Mouse (Mus musculus): ENCODE results near the gene Dbh.

Gene Dbh

GRCm38 (mm10) chr2:27164796-27165590, at the start of gene Dbh:
Dbh (plus strand) TSS chr2:27165233.
- in situ Hi-C loops (cut with MboI, MseI): no loop called here

DNA sequence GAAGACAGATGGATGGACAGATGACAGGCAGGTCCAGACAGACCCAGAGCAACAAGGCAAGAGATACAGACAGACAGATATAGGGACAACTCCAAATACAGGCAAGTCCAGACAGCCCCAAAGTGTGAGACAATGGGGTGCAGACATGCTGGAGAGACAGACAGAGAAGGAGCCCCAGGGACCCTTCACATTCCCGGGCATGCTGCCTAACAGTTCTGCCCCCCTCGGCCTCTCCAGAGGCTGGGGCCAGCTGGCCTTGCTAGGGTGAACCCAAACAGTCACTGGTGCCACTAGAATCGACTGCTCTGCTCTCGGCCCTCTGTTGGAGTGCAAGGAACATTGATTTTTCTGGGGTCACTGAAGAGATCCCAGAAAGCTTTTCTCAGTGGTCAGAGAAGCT, 46.6 kb upstream of the Dbh start:
- in situ Hi-C loops (cut with MboI, MseI): no loop called here

DNA sequence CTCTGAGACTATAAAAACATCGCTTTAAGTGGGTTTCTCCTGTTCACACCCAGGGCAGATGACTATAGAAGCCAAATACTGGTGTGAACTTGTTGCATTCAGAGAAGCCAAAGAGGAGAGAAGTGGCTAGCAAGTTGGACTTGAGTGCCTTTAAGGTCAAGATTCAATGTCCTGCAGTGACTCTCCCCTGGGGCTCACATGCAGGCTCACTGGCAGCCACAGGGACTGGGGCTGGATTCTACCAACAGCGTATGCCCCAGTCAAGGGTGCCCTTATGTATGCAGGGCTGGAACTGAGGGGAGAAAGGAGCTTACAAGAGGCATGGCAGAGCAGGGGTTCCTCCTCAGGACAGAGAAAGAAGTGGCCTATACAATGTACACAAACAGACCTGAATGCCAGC, 45.3 kb upstream of the Dbh start:
- in situ Hi-C loops (cut with MboI, MseI): loop anchor here in 1 of 2 experiments (5.0 kb wide), 1 partner anchor 113 kb away; no protein-coding TSS in a partner anchor

GRCm38 (mm10) chr2:27120241-27120641, 44.8 kb upstream of the Dbh start:
- in situ Hi-C loops (cut with MboI, MseI): loop anchor here in 1 of 2 experiments (5.0 kb wide), 1 partner anchor 112 kb away; no protein-coding TSS in a partner anchor

DNA sequence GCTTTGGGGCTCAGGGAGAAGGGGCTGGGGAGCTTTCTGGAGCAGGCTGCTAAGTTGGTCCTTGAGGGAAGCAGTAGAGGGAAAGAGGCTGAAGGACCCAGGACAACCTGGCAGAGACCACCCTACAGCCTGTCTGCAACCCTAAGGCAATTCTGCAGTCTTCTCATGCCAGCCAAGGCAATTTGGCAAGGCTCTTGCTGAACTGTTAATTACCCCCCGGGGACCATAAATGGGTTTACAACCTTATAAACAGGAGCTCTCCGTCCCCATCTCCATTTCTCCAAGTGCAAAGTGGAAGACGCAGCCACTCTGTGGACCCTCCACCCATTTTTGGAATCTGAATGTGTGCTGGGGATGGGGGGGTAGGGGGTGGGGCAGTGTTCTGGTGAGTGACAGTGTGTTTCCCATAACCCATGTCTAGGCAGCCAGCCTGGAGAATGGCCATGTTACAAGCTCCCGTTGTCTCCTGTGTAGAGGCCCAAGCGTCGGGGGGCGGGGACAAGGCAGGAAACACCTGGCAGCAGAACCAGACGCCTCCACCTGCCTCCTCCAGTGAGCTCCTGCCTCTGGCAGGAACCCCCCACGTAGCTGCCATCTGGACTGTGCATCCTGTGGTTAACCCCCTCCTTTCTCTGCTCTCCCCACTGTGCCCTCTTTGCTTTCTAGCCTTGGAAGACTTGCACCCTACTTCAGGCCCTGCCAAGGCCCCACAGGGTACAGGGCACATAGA, 43.2 kb upstream of the Dbh start:
- in situ Hi-C loops (cut with MboI, MseI): loop anchor here in 1 of 2 experiments (5.0 kb wide), 1 partner anchor 111 kb away; no protein-coding TSS in a partner anchor

- in situ Hi-C loops (cut with MboI, MseI): loop anchor here in 1 of 2 experiments (5.0 kb wide), 1 partner anchor 110 kb away; no protein-coding TSS in a partner anchor
Observed at GRCm38 (mm10) chr2:27122578-27122977, 42.5 kb upstream of the Dbh start.

- in situ Hi-C loops (cut with MboI, MseI): loop anchor here in 1 of 2 experiments (5.0 kb wide), 1 partner anchor 109 kb away; no protein-coding TSS in a partner anchor
Observed at GRCm38 (mm10) chr2:27123121-27123520, 41.9 kb upstream of the Dbh start.

GRCm38 (mm10) chr2:27125979-27126378, 39.1 kb upstream of the Dbh start:
- in situ Hi-C loops (cut with MboI, MseI): no loop called here

DNA sequence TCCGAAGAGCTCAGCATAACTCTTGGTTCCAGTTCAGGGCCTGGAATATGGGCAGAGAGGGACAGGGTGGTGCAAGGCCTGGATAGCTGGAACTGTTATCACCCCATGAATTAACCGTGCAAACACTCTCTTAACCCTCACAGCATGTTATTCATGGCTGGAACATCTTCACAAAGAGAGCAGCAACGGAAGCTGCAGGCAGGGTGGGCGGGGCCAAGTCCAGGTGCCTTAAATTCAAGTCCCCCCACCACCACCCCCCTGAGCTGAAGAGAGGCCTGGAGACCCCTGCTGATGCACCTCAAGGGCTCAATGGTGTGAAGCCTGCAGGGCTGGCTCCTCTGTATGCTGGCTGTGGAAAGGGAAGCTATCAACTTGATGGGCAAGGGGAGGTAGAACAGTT, 38.5 kb upstream of the Dbh start:
- in situ Hi-C loops (cut with MboI, MseI): no loop called here

DNA sequence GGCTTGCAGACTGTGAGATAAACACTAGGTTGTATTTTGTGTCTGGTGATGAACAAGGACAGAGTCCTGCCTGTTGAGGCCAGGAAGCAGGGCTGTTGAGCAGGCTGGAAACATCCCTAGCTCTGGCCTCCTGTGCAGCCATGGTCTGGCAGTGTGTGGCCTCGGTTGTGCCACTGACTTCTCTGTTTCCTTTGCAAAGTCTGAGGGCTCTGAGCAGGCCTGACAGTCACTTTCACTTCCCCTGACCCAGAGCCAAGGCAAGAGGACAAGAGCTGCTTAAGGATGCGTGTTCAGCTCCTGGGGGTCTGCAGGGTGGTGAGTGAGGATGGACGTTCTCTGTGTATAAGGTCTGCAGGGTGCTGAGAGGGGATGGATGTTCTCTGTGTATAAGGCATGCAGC, 36.0 kb upstream of the Dbh start:
- in situ Hi-C loops (cut with MboI, MseI): no loop called here

- in situ Hi-C loops (cut with MboI, MseI): no loop called here
Observed at GRCm38 (mm10) chr2:27135935-27136334, 29.1 kb upstream of the Dbh start.

DNA sequence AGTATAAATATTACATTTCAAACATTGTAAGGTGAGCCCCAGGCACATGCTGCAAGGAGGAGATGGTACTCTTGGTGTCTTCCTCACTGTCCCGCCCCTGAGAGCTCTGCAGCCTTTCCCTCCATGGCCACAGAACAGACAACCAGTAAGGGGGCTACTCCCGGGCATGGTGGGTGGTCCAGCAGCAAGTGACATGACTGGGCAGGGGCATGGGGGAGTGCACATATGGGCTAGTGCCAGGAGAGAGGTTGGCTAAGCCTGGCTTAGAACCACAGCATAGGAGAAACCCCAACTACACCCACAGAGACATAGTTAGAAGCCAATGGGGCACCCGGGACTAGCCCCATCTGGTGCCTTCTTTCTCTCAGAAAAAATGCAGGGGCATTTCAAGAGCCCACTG, 28.7 kb upstream of the Dbh start:
- in situ Hi-C loops (cut with MboI, MseI): no loop called here

DNA sequence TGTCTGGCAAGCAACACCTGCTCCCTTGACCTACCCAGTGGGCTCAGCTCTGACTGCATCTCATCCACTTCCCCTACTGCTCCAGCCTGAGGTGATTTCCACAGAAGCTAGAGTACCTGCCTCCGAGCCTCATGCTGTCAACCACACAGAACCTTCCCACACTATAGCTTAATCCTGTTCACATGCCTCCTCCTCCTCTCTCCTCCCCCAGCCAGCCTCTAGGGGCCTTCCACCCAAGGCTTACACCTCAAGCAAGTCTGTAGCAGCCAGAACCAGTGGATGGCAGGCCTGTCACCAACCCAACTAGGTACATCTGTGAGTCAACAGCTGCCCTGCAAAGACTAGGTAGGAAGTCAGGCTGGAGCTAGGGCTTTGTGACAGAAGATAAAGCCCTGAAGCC, 28.2 kb upstream of the Dbh start:
- in situ Hi-C loops (cut with MboI, MseI): no loop called here

GRCm38 (mm10) chr2:27138356-27138755, 26.7 kb upstream of the Dbh start:
- in situ Hi-C loops (cut with MboI, MseI): no loop called here

DNA sequence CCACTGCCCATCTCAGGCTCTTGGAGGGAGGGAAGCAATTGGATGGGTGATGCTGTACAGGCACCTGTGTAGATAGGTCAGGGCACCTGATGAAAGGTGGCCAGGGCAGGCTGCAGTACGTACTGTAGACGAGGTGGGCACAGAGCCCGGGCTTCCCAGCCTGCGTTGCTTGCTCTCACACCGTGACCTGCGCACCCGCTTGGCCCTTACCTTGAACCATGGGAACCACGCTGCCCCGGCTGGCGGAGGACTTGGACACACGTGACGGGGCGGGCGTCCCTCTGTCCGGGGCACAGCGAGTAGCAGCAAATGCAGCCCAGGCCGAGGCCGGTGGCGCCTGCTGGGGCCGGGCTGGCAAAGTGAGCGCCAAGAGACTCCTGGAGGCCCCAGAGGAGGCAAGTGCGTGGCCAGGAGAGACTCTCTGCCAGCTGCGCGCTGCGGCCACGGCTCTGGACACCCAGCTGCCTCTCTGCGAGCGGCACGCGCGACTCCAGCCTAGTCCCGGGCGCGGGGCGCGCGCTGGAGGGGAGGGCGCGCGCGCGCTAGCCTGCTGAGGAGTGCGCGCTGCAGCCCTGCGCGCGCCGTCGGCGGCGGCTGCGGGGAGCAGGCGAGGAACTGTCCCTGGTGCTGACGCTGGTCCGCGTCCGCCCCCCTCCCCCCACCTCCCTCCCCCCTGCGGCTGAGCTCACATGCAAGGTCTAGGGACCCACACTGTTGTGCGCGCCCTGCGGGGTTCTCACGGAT, 22.9 kb upstream of the Dbh start, which contains the start of gene Fam163b:
Fam163b (minus strand) TSS at position 542 of the 744 bp plus-strand sequence.
- in situ Hi-C loops (cut with MboI, MseI): no loop called here

- in situ Hi-C loops (cut with MboI, MseI): no loop called here
Observed at GRCm38 (mm10) chr2:27144957-27145356, 20.1 kb upstream of the Dbh start.

DNA sequence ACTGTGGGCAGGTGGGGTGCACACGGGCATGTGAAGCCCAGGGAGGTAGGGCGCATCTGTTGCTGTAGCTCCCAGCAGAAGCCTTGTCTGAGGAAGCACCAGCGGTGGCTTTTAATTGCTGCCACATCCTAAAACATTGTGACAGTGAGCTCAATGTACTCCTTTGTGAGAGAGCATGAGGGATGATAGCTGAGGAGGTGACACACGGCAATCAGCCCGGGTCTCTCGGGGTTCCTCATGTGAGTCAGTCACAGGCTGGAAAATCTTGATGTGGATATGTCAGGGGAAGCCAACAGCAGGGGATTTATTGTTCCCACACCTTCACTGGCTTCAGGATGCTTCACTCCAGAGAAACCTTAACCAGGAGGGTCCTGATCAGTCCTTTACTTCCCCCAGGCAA, 18.2 kb upstream of the Dbh start:
- in situ Hi-C loops (cut with MboI, MseI): no loop called here

GRCm38 (mm10) chr2:27149457-27149856, 15.6 kb upstream of the Dbh start:
- in situ Hi-C loops (cut with MboI, MseI): no loop called here

DNA sequence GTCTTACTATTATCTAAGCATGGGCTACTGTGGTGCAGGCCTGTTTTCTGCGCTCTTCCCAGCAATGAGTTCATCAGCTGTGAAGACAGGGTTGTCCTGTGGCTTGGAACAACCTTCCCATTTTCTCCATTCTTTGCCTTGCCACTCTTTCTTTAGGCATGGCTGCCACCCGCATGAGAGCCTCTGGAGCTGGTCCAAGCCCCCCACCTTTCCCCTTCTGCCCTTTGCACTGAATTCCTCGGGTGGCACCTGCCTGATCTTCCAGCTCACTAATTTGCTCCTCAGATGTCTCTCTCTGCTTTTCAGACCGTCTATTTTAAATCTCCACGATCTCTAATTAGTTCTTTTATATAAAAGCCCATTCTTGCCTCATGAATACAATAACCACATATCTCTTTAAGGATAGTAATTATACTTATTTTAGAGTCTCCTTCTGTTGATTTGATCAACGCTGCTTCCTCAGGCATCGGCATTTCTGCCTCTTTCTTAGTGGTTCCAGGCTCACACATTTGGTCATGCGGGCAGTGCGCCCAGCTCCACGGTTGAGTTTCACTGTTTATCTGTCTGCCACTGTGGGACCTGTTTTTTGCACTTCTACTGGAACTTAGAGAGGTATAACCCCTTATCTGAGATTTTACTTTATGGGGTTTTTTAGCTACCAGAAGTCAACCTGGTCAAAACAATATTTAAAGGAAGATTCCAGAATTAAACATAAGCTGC, 10.4 kb upstream of the Dbh start:
- in situ Hi-C loops (cut with MboI, MseI): no loop called here

DNA sequence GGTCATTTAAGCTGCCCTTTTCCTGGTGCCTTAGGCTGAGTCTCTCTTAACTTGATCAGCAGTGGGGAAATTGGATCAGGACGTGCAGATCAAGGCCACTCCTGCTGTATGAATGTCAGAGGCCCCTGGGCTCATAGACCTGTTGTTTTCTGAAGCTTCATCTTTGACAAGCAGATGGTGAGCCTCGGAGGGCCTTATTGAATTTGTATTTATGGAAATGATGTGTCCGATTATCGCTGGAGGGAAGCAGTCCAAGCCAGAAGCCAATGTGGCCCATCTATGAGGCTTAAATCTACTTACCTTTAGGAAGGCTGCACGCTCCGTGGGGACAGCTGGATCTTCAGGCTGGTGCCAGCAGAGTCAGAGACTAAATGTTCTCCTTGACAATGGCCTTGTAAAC, 8.4 kb upstream of the Dbh start:
- in situ Hi-C loops (cut with MboI, MseI): no loop called here

DNA sequence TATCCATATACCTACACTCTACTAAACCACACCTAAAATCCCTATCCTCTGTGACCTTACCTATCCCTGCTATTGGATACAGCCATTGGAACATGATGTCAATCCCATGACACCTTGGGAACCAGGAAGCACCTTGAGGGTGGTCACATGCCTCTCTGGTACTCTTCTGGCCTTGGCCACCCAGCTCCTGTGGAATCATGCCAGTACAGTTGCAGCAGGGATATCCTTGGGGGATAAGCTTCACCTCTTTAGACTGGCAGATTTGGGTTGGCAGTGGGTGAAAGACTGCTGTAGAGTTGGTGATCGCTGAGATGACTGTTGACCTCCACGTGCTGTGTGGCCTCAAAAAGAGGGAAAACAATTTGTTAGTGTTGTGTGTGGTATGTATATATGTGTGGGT, 3.5 kb upstream of the Dbh start:
- in situ Hi-C loops (cut with MboI, MseI): no loop called here
